Mouse (Mus musculus) forebrain, postnatal 0 days (tissue): Measurements from ENCODE around the gene Crat. TPM values are rescaled to one million over a fixed set of nuclear protein-coding genes. Genes with fewer than 3 reads are reported as not detected.

Experiments
- ATAC-seq: fragments of 200-750 bp; cut with Nextera tagmentation; 2 replicates; pipeline ENCODE4 v1.8.0; 2017; ENCODE audit warnings: mild to moderate bottlenecking, moderate library complexity
- DNase-seq: peaks from one replicate; pipeline ENCODE4 v3.0.0-alpha.2; 2015
- H3K27ac ChIP-seq: fragments of 300-500 bp; sonication (generic); 2 replicates; pipeline ENCODE4 v1.5.1; 2014; ENCODE audit warnings: low read depth, mild to moderate bottlenecking, antibody characterized with exemption, low read length, moderate library complexity, mixed read lengths
- H3K27me3 ChIP-seq: fragments of 300-500 bp; sonication (generic); 2 replicates; pipeline ENCODE4 v1.6.1; 2014; ENCODE audit warnings: mild to moderate bottlenecking, low read length, mixed read lengths; ENCODE audit not compliant: insufficient read depth
- H3K36me3 ChIP-seq: fragments of 300-500 bp; sonication (generic); 2 replicates; pipeline ENCODE4 v1.6.1; 2014; ENCODE audit warnings: mild to moderate bottlenecking, moderate library complexity; ENCODE audit not compliant: insufficient read depth
- H3K4me1 ChIP-seq: fragments of 300-500 bp; sonication (generic); 2 replicates; pipeline ENCODE4 v1.6.1; 2014; ENCODE audit warnings: antibody characterized with exemption; ENCODE audit not compliant: insufficient read depth
- H3K4me2 ChIP-seq: fragments of 300-500 bp; sonication (generic); 2 replicates; pipeline ENCODE4 v1.6.1; 2014; ENCODE audit warnings: low read depth, mild to moderate bottlenecking, moderate library complexity
- H3K4me3 ChIP-seq: fragments of 300-500 bp; sonication (generic); 2 replicates; pipeline ENCODE4 v1.5.1; 2014; ENCODE audit warnings: low read depth, low read length, mixed read lengths
- H3K9ac ChIP-seq: fragments of 300-500 bp; sonication (generic); 2 replicates; pipeline ENCODE4 v1.6.1; 2014; ENCODE audit warnings: mild to moderate bottlenecking
- H3K9me3 ChIP-seq: fragments of 300-500 bp; sonication (generic); 2 replicates; pipeline ENCODE4 v1.6.1; 2016; ENCODE audit warnings: low read length
- CTCF ChIP-seq: sonication (generic); IDR thresholded peaks from 2 replicates; pipeline ENCODE4 v1.5.1; 2016; ENCODE audit warnings: antibody characterized with exemption, control low read depth, low read depth
- WGBS: fragments of 180-500 bp; shearing (Covaris S2); extraction: QIAGEN DNeasy Blood & Tissue Kit; methylation state at CpG from one replicate; pipeline ENCODE4 v1.1.7; 2014; 5-methylcytosine and 5-hydroxymethylcytosine counted together
- microRNA-seq, 2 experiments: library from miRNA; unstranded; fragments of <30 nt; microRNA quantifications; one replicate each; pipeline ENCODE4; 2016
- polyA plus RNA-seq: library from polyadenylated mRNA; unstranded; fragments of >200 nt; fragmentation: Nextera tagmentation; extraction: Ambion mirVana; gene quantifications from 2 replicates; pipeline ENCODE4 v1.2.1, GENCODE M21; 2015
- total RNA-seq: library from RNA; depleted of rRNA; stranded (reverse); fragments of >200 nt; gene quantifications from 2 replicates; pipeline ENCODE4 v1.2.3, GENCODE M21; 2014; rRNA removed

The Crat gene
- total and polyA plus RNA-seq, 2 experiments from 2014 or later: 24.0 to 33.6 TPM

- Histone ChIP-seq H3K9me3 (no peaks in the 10 kb centered on the region), H3K9ac (no peak overlapping the region), H3K4me2 (no peak overlapping the region), H3K27me3 (no peaks in the 10 kb centered on the region), H3K27ac (no peak overlapping the region), H3K4me1 (peaks cover 10% of the 10 kb centered on the region), H3K4me3 (no peak overlapping the region), H3K36me3 (peaks cover 27% of the 10 kb centered on the region)
- no peak for TF ChIP-seq CTCF
- DNase-seq (no peak), ATAC-seq (no peak)
- 65% methylated on average over 4 of the region's 4 CpGs for WGBS
These were observed 59.3 kb downstream of the Crat start for GRCm38 (mm10) chr2:30356266-30356665.

DNA sequence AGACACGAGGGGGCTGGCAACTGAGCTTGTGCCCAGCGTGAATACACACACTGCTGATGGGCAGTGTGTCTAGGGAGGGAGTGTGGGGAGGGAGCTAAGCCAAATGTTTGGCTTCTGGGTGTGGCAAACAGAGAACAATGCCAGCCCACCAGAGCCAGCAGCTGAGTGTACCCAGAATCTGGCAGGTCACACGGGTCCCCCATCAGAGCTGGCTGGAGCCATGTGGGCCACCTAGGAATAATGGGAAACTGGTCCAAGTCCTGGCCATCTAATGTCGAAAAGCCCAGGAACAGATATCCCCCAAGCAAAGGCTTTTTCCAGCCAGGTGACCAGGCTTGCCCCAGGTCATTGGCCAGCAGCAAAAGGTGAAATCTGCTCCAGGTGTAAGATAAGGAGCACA lies 59.8 kb downstream of the Crat start:
- no peak for TF ChIP-seq CTCF
- Histone ChIP-seq H3K9ac (no peak overlapping the region), H3K27ac (no peak overlapping the region), H3K4me2 (no peak overlapping the region), H3K4me1 (peaks cover 10% of the 10 kb centered on the region), H3K9me3 (no peaks in the 10 kb centered on the region), H3K4me3 (no peak overlapping the region), H3K36me3 (peaks cover 31% of the 10 kb centered on the region), H3K27me3 (no peaks in the 10 kb centered on the region)
- DNase-seq (no peak), ATAC-seq (no peak)
- WGBS: 46% methylated on average over 4 of the region's 4 CpGs

DNA sequence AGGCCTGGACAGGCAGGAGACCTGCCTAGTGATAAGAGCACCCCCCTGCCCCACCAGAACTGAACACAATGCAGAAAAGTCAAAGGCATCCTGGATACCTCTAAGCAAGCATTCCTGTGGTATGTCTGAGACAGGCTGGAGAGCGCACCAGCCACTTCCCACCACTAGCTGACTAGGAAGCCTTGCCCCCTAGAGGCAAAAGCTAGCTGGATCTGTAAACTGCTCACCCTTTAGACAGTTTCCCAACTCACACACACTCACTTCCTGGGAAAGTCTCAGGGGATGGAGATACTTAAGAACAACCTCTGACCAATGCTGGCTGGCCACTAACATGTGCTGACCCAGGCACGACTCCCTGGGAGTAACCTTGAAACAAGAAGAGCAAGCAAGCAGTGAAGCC lies 64.5 kb downstream of the Crat start:
- no peak for DNase-seq
- Histone ChIP-seq H3K27ac (no peak overlapping the region), H3K27me3 (no peaks in the 10 kb centered on the region), H3K4me1 (no peaks in the 10 kb centered on the region), H3K4me3 (no peak overlapping the region), H3K9ac (no peak overlapping the region), H3K4me2 (no peak overlapping the region), H3K9me3 (no peaks in the 10 kb centered on the region), H3K36me3 (peaks cover 74% of the 10 kb centered on the region)
- WGBS: 91% methylated on average over 2 of the region's 2 CpGs
- ATAC-seq: 0 out of 2 replicates have a peak, but pooled peaks have one; percentile 52
- TF ChIP-seq CTCF: peak; percentile 55

Small RNA genes within 50 kb of the gene (microRNA-seq; reads per million reads assigned to microRNA genes)
- 0 reads per million in 2 experiments for gene Gm47292

Other genes starting within 250 kb of the Crat start
- 31.8 and 37.1 TPM in 2 replicates for gene Endog, start 244.3 kb downstream of the Crat start, total RNA-seq
- 29.0 and 31.1 TPM in 2 replicates for gene Endog, start 244.3 kb downstream of the Crat start, polyA plus RNA-seq
- gene Spout1, start 237.4 kb downstream of the Crat start, total RNA-seq: 36.1 and 40.1 TPM in 2 replicates
- gene Spout1, start 237.4 kb downstream of the Crat start, polyA plus RNA-seq: 50.3 and 53.5 TPM in 2 replicates
- gene Kyat1, start 210.0 kb downstream of the Crat start, total RNA-seq: 18.3 and 22.6 TPM in 2 replicates
- 14.7 and 15.7 TPM in 2 replicates for gene Kyat1, start 210.0 kb downstream of the Crat start, polyA plus RNA-seq
- 32.3 and 44.5 TPM in 2 replicates for gene Lrrc8a, start 178.1 kb downstream of the Crat start, total RNA-seq
- gene Lrrc8a, start 178.1 kb downstream of the Crat start, polyA plus RNA-seq: 48.0 and 55.3 TPM in 2 replicates
- gene Gm28035, start 175.2 kb downstream of the Crat start, total RNA-seq: 4.2 and 5.1 TPM in 2 replicates
- gene Gm28035, start 175.2 kb downstream of the Crat start, polyA plus RNA-seq: 0.13 and 0.16 TPM in 2 replicates
- 6.3 and 15.7 TPM in 2 replicates for gene Phyhd1, start 149.6 kb downstream of the Crat start, total RNA-seq
- gene Phyhd1, start 149.6 kb downstream of the Crat start, polyA plus RNA-seq: 5.0 and 6.3 TPM in 2 replicates
- 2.4 TPM in 1 of 2 replicates, not detected in the other for gene Gm28038, start 134.8 kb downstream of the Crat start, total RNA-seq
- not detected in 2 replicates for gene Gm28038, start 134.8 kb downstream of the Crat start, polyA plus RNA-seq
- gene Dolk, start 129.5 kb downstream of the Crat start, total RNA-seq: 26.6 and 34.8 TPM in 2 replicates
- gene Dolk, start 129.5 kb downstream of the Crat start, polyA plus RNA-seq: 31.1 and 37.7 TPM in 2 replicates
- gene Nup188, start 129.4 kb downstream of the Crat start, total RNA-seq: 25.1 and 29.3 TPM in 2 replicates
- 11.8 and 14.1 TPM in 2 replicates for gene Nup188, start 129.4 kb downstream of the Crat start, polyA plus RNA-seq
- gene Sh3glb2, start 56.5 kb downstream of the Crat start, total RNA-seq: 291 and 292 TPM in 2 replicates
- 147 and 156 TPM in 2 replicates for gene Sh3glb2, start 56.5 kb downstream of the Crat start, polyA plus RNA-seq
- 57.4 and 70.8 TPM in 2 replicates for gene Miga2, start 51.6 kb downstream of the Crat start, total RNA-seq
- 24.4 and 28.6 TPM in 2 replicates for gene Miga2, start 51.6 kb downstream of the Crat start, polyA plus RNA-seq
- 52.2 and 92.4 TPM in 2 replicates for gene Dolpp1, start 23.6 kb downstream of the Crat start, total RNA-seq
- 40.1 and 44.7 TPM in 2 replicates for gene Dolpp1, start 23.6 kb downstream of the Crat start, polyA plus RNA-seq
- 129 and 132 TPM in 2 replicates for gene Ptpa, start 226 bp upstream of the Crat start, total RNA-seq
- 143 and 148 TPM in 2 replicates for gene Ptpa, start 226 bp upstream of the Crat start, polyA plus RNA-seq
- 17.7 and 19.9 TPM in 2 replicates for gene Ier5l, start 58.4 kb upstream of the Crat start, total RNA-seq
- 4.0 and 6.2 TPM in 2 replicates for gene Ier5l, start 58.4 kb upstream of the Crat start, polyA plus RNA-seq
- gene Cstad, start 179.2 kb upstream of the Crat start, total RNA-seq: 3.8 and 4.1 TPM in 2 replicates
- 0.65 and 1.2 TPM in 2 replicates for gene Cstad, start 179.2 kb upstream of the Crat start, polyA plus RNA-seq